Mouse (Mus musculus) forebrain, postnatal 0 days (tissue): Measurements from ENCODE around the gene Btbd19. TPM values are rescaled to one million over a fixed set of nuclear protein-coding genes. Genes with fewer than 3 reads are reported as not detected.

Experiments
- ATAC-seq: fragments of 200-750 bp; cut with Nextera tagmentation; 2 replicates; pipeline ENCODE4 v1.8.0; 2017; ENCODE audit warnings: mild to moderate bottlenecking, moderate library complexity
- DNase-seq: peaks from one replicate; pipeline ENCODE4 v3.0.0-alpha.2; 2015
- H3K27ac ChIP-seq: fragments of 300-500 bp; sonication (generic); 2 replicates; pipeline ENCODE4 v1.5.1; 2014; ENCODE audit warnings: low read depth, mild to moderate bottlenecking, antibody characterized with exemption, low read length, moderate library complexity, mixed read lengths
- H3K27me3 ChIP-seq: fragments of 300-500 bp; sonication (generic); 2 replicates; pipeline ENCODE4 v1.6.1; 2014; ENCODE audit warnings: mild to moderate bottlenecking, low read length, mixed read lengths; ENCODE audit not compliant: insufficient read depth
- H3K36me3 ChIP-seq: fragments of 300-500 bp; sonication (generic); 2 replicates; pipeline ENCODE4 v1.6.1; 2014; ENCODE audit warnings: mild to moderate bottlenecking, moderate library complexity; ENCODE audit not compliant: insufficient read depth
- H3K4me1 ChIP-seq: fragments of 300-500 bp; sonication (generic); 2 replicates; pipeline ENCODE4 v1.6.1; 2014; ENCODE audit warnings: antibody characterized with exemption; ENCODE audit not compliant: insufficient read depth
- H3K4me2 ChIP-seq: fragments of 300-500 bp; sonication (generic); 2 replicates; pipeline ENCODE4 v1.6.1; 2014; ENCODE audit warnings: low read depth, mild to moderate bottlenecking, moderate library complexity
- H3K4me3 ChIP-seq: fragments of 300-500 bp; sonication (generic); 2 replicates; pipeline ENCODE4 v1.5.1; 2014; ENCODE audit warnings: low read depth, low read length, mixed read lengths
- H3K9ac ChIP-seq: fragments of 300-500 bp; sonication (generic); 2 replicates; pipeline ENCODE4 v1.6.1; 2014; ENCODE audit warnings: mild to moderate bottlenecking
- H3K9me3 ChIP-seq: fragments of 300-500 bp; sonication (generic); 2 replicates; pipeline ENCODE4 v1.6.1; 2016; ENCODE audit warnings: low read length
- CTCF ChIP-seq: sonication (generic); IDR thresholded peaks from 2 replicates; pipeline ENCODE4 v1.5.1; 2016; ENCODE audit warnings: antibody characterized with exemption, control low read depth, low read depth
- WGBS: fragments of 180-500 bp; shearing (Covaris S2); extraction: QIAGEN DNeasy Blood & Tissue Kit; methylation state at CpG from one replicate; pipeline ENCODE4 v1.1.7; 2014; 5-methylcytosine and 5-hydroxymethylcytosine counted together
- polyA plus RNA-seq: library from polyadenylated mRNA; unstranded; fragments of >200 nt; fragmentation: Nextera tagmentation; extraction: Ambion mirVana; gene quantifications from 2 replicates; pipeline ENCODE4 v1.2.1, GENCODE M21; 2015
- total RNA-seq: library from RNA; depleted of rRNA; stranded (reverse); fragments of >200 nt; gene quantifications from 2 replicates; pipeline ENCODE4 v1.2.3, GENCODE M21; 2014

Gene Btbd19
- total and polyA plus RNA-seq, 2 experiments from 2014 or later: 6.0 to 11.4 TPM

GRCm38 (mm10) chr4:117136034-117136433, 10.5 kb upstream of the Btbd19 start:
- no peak for ATAC-seq
- Histone ChIP-seq H3K9me3 (no peaks in the 10 kb centered on the region), H3K4me2 (no peak overlapping the region), H3K36me3 (no peaks in the 10 kb centered on the region), H3K4me3 (no peak overlapping the region), H3K27ac (no peak overlapping the region), H3K4me1 (peaks cover 5% of the 10 kb centered on the region; the same call in 1 of the 2 replicates), H3K9ac (no peak overlapping the region), H3K27me3 (no peaks in the 10 kb centered on the region)
- no peak for TF ChIP-seq CTCF
- 31% methylated on average over 8 of the region's 8 CpGs for WGBS
- DNase-seq: no peak

DNA sequence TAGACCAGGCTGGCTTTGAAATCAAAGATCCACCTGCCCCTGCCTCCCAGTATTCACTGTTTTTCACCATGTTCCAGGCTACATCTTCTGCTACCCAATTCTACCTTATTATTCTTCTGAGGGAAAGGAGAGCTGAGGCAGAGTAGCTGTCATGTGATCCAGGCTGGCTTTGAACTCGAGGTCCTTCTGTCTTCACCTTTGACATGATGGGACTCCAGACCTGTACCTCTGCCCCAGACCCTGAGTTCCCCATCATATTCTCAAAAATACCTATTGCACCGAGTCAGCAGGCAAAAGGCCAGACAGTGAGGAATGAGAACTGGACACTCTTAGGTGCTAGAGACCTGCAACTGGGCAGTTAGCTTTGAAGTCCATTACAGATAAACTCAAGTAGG, 9.1 kb upstream of the Btbd19 start:
- H3K36me3 ChIP-seq: peaks cover 11% of the 10 kb centered on the region; the same call in 1 of the 2 replicates
- no peak overlapping the region for H3K4me3 ChIP-seq
- no peaks in the 10 kb centered on the region for H3K27me3 ChIP-seq
- ATAC-seq (no peak), DNase-seq (no peak)
- H3K4me2 ChIP-seq: peak overlapping the region; percentile 90; the same call in 1 of the 2 replicates
- no peak for TF ChIP-seq CTCF
- 28% methylated on average over 2 of the region's 2 CpGs for WGBS
- H3K9me3 ChIP-seq: no peaks in the 10 kb centered on the region
- H3K4me1 ChIP-seq: peaks cover 5% of the 10 kb centered on the region; the same call in 1 of the 2 replicates
- no peak overlapping the region for H3K9ac ChIP-seq
- H3K27ac ChIP-seq: no peak overlapping the region; the same call in 1 of the 2 replicates

GRCm38 (mm10) chr4:117133817-117134600, 8.5 kb upstream of the Btbd19 start, which contains the start of gene Plk3:
Gene Plk3 (minus strand): TSS chr4:117133963.
- H3K9me3 ChIP-seq: no peaks in the 10 kb centered on the region
- no peaks in the 10 kb centered on the region for H3K27me3 ChIP-seq
- 1% methylated on average over 36 of the region's 48 CpGs for WGBS

DNA sequence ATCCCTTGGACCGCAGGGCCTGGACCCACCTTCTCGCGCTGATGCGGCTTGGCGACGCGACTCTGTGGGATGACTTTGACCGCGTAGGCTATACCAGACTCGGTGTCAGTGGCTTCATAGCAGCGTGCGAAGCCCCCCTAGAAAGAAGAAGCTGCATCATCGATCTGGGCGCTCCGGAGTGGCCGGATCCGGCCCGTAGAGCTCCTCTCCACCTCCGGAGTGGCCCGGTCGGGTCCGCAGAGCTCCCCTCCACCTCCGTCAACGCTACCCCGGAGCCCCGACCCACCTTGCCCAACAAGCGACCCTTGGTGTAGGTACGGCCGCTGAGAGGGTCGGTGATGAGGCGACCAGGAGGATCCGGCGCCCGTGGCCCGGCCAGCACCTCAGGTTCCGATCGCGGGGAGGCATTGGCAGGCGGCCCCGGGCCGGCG, 7.9 kb upstream of the Btbd19 start:
- 2% methylated on average over 40 of the region's 42 CpGs for WGBS
- Histone ChIP-seq H3K27ac (peak overlapping the region; percentile 78), H3K9me3 (no peaks in the 10 kb centered on the region), H3K9ac (peak overlapping the region; percentile 74), H3K4me1 (peaks cover 5% of the 10 kb centered on the region; the same call in 1 of the 2 replicates), H3K4me3 (peak overlapping the region; percentile 81), H3K4me2 (peak overlapping the region; percentile 90), H3K36me3 (peaks cover 19% of the 10 kb centered on the region), H3K27me3 (no peaks in the 10 kb centered on the region)
- DNase-seq (peak; percentile 61), ATAC-seq (peak; percentile 46)
- no peak for TF ChIP-seq CTCF

More at GRCm38 (mm10) chr4:117133817-117134600, 8.5 kb upstream of the Btbd19 start, which contains the start of gene Plk3:
- Histone ChIP-seq H3K4me1 (peaks cover 5% of the 10 kb centered on the region; the same call in 1 of the 2 replicates), H3K36me3 (peaks cover 13% of the 10 kb centered on the region; the same call in 1 of the 2 replicates), H3K4me3 (peak within 1 kb of the TSS; percentile 81), H3K9ac (peak within 1 kb of the TSS; percentile 74), H3K4me2 (peak within 1 kb of the TSS; percentile 90), H3K27ac (peak within 1 kb of the TSS; percentile 78)
- DNase-seq (peak; percentile 98), ATAC-seq (peak; percentile 93)
- peak; percentile 40; the same call in 1 of the 2 replicates for TF ChIP-seq CTCF

GRCm38 (mm10) chr4:117132794-117133143, 7.2 kb upstream of the Btbd19 start:
- Histone ChIP-seq H3K9ac (peak overlapping the region; percentile 74), H3K27ac (no peak overlapping the region; the same call in 1 of the 2 replicates), H3K36me3 (peaks cover 24% of the 10 kb centered on the region), H3K4me2 (peak overlapping the region; percentile 90), H3K27me3 (no peaks in the 10 kb centered on the region), H3K9me3 (no peaks in the 10 kb centered on the region), H3K4me3 (peak overlapping the region; percentile 81), H3K4me1 (peaks cover 5% of the 10 kb centered on the region; the same call in 1 of the 2 replicates)
- ATAC-seq: no peak
- WGBS: 9% methylated on average over 11 of the region's 11 CpGs
- DNase-seq: peak; percentile 37
- TF ChIP-seq CTCF: no peak

GRCm38 (mm10) chr4:117131890-117132793, 6.6 kb upstream of the Btbd19 start:
- Histone ChIP-seq H3K9me3 (no peaks in the 10 kb centered on the region), H3K4me1 (peaks cover 5% of the 10 kb centered on the region; the same call in 1 of the 2 replicates), H3K4me3 (peak overlapping the region; percentile 81), H3K9ac (peak overlapping the region; percentile 74), H3K4me2 (peak overlapping the region; percentile 90), H3K36me3 (peaks cover 24% of the 10 kb centered on the region), H3K27ac (no peak overlapping the region), H3K27me3 (no peaks in the 10 kb centered on the region)
- TF ChIP-seq CTCF: no peak
- no peak for DNase-seq
- ATAC-seq: no peak
- 6% methylated on average over 7 of the region's 7 CpGs for WGBS
